Mouse (Mus musculus) heart, adult 2 months (tissue): ENCODE results near the gene Mrps5.

ENCODE experiments used
- CTCF ChIP-seq: fragments of 200-600 bp; IDR thresholded peaks from 2 replicates; pipeline ENCODE4 v1.8.1; 2022; ENCODE audit warnings: antibody characterized with exemption, mild to moderate bottlenecking, moderate library complexity
- EP300 ChIP-seq: fragments of 200-500 bp; IDR thresholded peaks from 2 replicates; pipeline ENCODE4 v1.6.1; 2011; ENCODE audit warnings: low read depth, low read length, control low read depth; ENCODE audit not compliant: insufficient read depth
- POLR2A ChIP-seq: fragments of 200-500 bp; IDR thresholded peaks from 2 replicates; pipeline ENCODE4 v1.6.1; 2011; ENCODE audit warnings: mild to moderate bottlenecking, low read depth, low read length, control low read depth; ENCODE audit not compliant: insufficient read depth

DNA sequence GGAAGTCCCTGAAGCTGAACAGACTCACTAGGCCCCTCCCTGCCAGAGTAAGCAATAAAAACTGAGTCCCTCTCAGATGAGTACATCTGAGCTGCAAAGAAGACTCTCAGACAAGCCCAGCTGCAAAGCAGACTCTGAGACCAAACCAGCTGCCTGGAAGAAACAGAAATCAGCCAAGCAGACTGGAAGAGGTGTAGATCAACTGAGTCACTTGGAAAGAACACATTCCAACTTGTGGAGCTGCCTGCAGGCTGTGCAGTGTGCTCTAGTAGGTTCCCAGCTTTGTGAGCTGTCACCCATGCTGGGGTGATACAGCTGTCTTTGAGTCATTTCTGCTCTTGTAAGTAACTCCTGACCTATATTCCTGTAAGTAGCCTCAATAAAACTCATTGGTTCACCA is 37.3 kb upstream of the Mrps5 start:
- TF ChIP-seq CTCF (no peak), EP300 (no peak), POLR2A (no peak)
